Comparison of ENCODE assay signal across 16 mouse cellular contexts in genomic region chr4:26353643-26354231, GRCm38 (mm10).
"Had no signal": no experiment of that assay in that cellular context is flagged by ENCODE, and none has a peak within 500 bp of the region (broad histone marks: within the 10 kb centered on the region; RNA-seq: fewer than 3 reads in every experiment).

No protein-coding gene starts in this region.

- H3K4me2 ChIP-seq: limb, embryonic 13.5 days; liver, embryonic 11.5 days; liver, embryonic 15.5 days; lung, embryonic 15.5 days; neural tube, embryonic 15.5 days had no signal

- DNase-seq: kidney, adult 18-20 months; kidney, postnatal 25 days; left cerebral cortex, postnatal 4 days; lung, postnatal 14 days; midbrain, embryonic 14.5 days; right cerebral cortex, adult 18-20 months; right cerebral cortex, postnatal 25 days; thymus, postnatal 4 days had no signal

- H3K4me3 ChIP-seq: limb, embryonic 13.5 days; liver, embryonic 15.5 days; lung, embryonic 15.5 days; myocyte; neural tube, embryonic 15.5 days had no signal

- H3K9ac ChIP-seq: limb, embryonic 13.5 days; liver, embryonic 15.5 days; lung, embryonic 15.5 days; neural tube, embryonic 15.5 days had no signal

- H3K9me3 ChIP-seq: limb, embryonic 13.5 days; liver, embryonic 15.5 days; lung, embryonic 15.5 days; neural tube, embryonic 15.5 days had no signal

- H3K36me3 ChIP-seq: limb, embryonic 13.5 days; liver, embryonic 15.5 days; lung, embryonic 15.5 days; neural tube, embryonic 15.5 days had no signal

- H3K27ac ChIP-seq: limb, embryonic 13.5 days; liver, embryonic 15.5 days; lung, embryonic 15.5 days; macrophage; neural tube, embryonic 15.5 days; stomach, postnatal 0 days had no signal

- H3K4me1 ChIP-seq: limb, embryonic 13.5 days; liver, embryonic 15.5 days; lung, embryonic 15.5 days; neural tube, embryonic 15.5 days had no signal

- H3K27me3 ChIP-seq: limb, embryonic 13.5 days; liver, embryonic 15.5 days; lung, embryonic 15.5 days; neural tube, embryonic 15.5 days had no signal
